Mouse (Mus musculus): ENCODE measurements around the gene Iqgap2. TPM values are rescaled to one million over a fixed set of nuclear protein-coding genes. Genes with fewer than 3 reads are reported as not detected.

The Iqgap2 gene
- total RNA-seq (2014; rRNA removed; ENCODE audit: low replicate concordance): 1.3 and 2.0 TPM in 2 replicates
- polyA plus RNA-seq (2015; fragmentation: Nextera tagmentation; extraction: Ambion mirVana): 0.83 and 1.0 TPM in 2 replicates

DNA sequence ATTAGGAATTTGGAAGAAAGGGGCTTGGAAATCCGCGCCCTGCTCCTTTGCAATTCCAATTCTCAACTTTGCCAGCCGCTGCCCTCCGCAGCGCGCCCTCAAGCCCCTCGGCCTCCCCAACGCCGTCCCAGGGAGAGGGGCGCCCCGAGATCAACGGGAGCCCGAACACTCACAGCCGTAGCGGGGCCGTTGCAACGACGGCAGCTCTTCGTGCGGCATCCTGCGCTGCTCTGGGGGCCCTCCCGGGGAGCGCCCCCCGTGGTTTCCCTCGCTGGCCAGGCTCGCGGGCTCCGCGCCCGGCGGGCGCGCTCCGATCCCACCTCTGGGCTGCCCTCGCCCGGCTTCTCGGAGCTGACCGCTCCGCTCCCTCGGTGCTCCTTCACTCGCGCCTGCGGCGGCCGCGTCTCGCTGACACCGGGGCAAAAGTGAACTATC lies at the start of gene Iqgap2:
Gene Iqgap2, minus strand, starts transcription at position 432 of the 435 bp plus-strand sequence.
- H3K9ac ChIP-seq (replicated peaks; ENCODE audit: low read depth, low read length): peak within 1 kb of the TSS; percentile 65
- H3K4me1 ChIP-seq (ENCODE audit: control insufficient read depth, insufficient read depth): peaks cover 8% of the 10 kb centered on the region
- H3K4me2 ChIP-seq (ENCODE audit: low read depth, low read length): peak within 1 kb of the TSS; percentile 98
- H3K27me3 ChIP-seq (ENCODE audit: control insufficient read depth, insufficient read depth, low read length): peaks cover 12% of the 10 kb centered on the region; the same call in 1 of the 2 replicates
- ATAC-seq (ENCODE audit: insufficient read depth, low read depth): peak; percentile 56
- H3K4me3 ChIP-seq (ENCODE audit: low read depth, low read length): peak within 1 kb of the TSS; percentile 71
- H3K36me3 ChIP-seq (replicated peaks; ENCODE audit: control insufficient read depth, insufficient read depth, low read length): no peaks in the 10 kb centered on the region
- H3K9me3 ChIP-seq (replicated peaks; ENCODE audit: control insufficient read depth, low read length): no peaks in the 10 kb centered on the region
- H3K27ac ChIP-seq (ENCODE audit: low read depth): peak within 1 kb of the TSS; percentile 32; the same call in 1 of the 2 replicates
- DNase-seq (ENCODE audit: low spot score): peak; percentile 17
- WGBS: 0% methylated on average over 35 of the region's 48 CpGs
- TF ChIP-seq EP300 (IDR thresholded peaks at IDR 0.05; ENCODE audit: low read depth): no peak
- no peak for TF ChIP-seq CTCF (IDR thresholded peaks at IDR 0.05; ENCODE audit: low read depth)

DNA sequence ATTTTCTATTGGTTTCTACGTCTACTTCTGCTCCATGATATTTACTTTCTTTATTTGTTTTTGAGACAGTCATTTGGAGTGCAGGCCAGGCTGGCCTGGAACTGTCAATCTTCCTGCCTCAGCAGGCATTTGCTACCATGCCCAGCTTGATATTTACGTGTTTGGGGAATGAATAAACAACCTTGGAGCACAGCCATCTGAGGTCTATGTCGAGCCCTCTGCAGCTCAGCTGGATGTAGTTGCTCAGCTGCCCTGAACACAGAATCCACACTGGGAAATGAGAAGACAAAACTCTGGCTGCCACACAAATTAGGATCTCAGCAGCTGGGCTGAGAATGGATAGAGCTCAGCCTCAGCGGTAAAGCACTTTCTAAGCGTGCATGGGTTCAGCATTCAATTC lies 49.1 kb upstream of the Iqgap2 start:
- no peak for ATAC-seq (ENCODE audit: insufficient read depth, low read depth)
- 74% methylated on average over 5 of the region's 5 CpGs for WGBS
- H3K4me2 ChIP-seq (ENCODE audit: low read depth, low read length): no peak overlapping the region
- H3K4me3 ChIP-seq (ENCODE audit: low read depth, low read length): no peak overlapping the region
- no peak overlapping the region for H3K9ac ChIP-seq (replicated peaks; ENCODE audit: low read depth, low read length)
- DNase-seq (ENCODE audit: low spot score): no peak
- H3K4me1 ChIP-seq (ENCODE audit: control insufficient read depth, insufficient read depth): no peaks in the 10 kb centered on the region
- no peak overlapping the region for H3K27ac ChIP-seq (ENCODE audit: low read depth)
- no peaks in the 10 kb centered on the region for H3K27me3 ChIP-seq (ENCODE audit: control insufficient read depth, insufficient read depth, low read length)
- no peaks in the 10 kb centered on the region for H3K9me3 ChIP-seq (replicated peaks; ENCODE audit: control insufficient read depth, low read length)
- TF ChIP-seq EP300 (IDR thresholded peaks at IDR 0.05; ENCODE audit: low read depth): no peak
- no peak for TF ChIP-seq CTCF (IDR thresholded peaks at IDR 0.05; ENCODE audit: low read depth)
- no peaks in the 10 kb centered on the region for H3K36me3 ChIP-seq (replicated peaks; ENCODE audit: control insufficient read depth, insufficient read depth, low read length)

DNA sequence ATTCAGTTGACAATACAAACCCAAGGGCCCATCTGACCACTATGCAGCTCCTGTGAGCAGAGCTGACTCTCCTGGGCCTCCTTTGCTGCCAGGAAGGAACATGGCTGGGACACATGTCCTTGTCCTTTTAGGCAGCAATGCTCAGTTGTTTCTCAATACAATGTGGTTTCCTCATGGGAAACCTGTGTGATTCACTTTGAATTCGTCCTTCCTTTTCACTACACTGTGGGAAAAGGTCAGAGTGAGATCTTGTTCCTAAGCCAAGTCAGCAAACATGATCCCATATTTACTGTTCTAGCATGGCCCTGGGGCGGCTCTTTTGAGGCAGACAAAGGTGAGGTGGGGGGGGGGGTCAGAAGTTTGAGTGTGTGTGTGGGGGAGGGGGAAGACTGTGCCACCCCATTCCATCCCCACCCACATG lies 32.5 kb upstream of the Iqgap2 start:
- no peak overlapping the region for H3K4me3 ChIP-seq (ENCODE audit: low read depth, low read length)
- H3K27me3 ChIP-seq (ENCODE audit: control insufficient read depth, insufficient read depth, low read length): no peaks in the 10 kb centered on the region
- no peak overlapping the region for H3K27ac ChIP-seq (ENCODE audit: low read depth)
- H3K4me1 ChIP-seq (ENCODE audit: control insufficient read depth, insufficient read depth): no peaks in the 10 kb centered on the region
- no peaks in the 10 kb centered on the region for H3K9me3 ChIP-seq (replicated peaks; ENCODE audit: control insufficient read depth, low read length)
- no peak overlapping the region for H3K9ac ChIP-seq (replicated peaks; ENCODE audit: low read depth, low read length)
- 76% methylated on average over 2 of the region's 2 CpGs for WGBS
- TF ChIP-seq CTCF (IDR thresholded peaks at IDR 0.05; ENCODE audit: low read depth) (no peak), EP300 (IDR thresholded peaks at IDR 0.05; ENCODE audit: low read depth) (no peak)
- H3K36me3 ChIP-seq (replicated peaks; ENCODE audit: control insufficient read depth, insufficient read depth, low read length): no peaks in the 10 kb centered on the region
- ATAC-seq (ENCODE audit: insufficient read depth, low read depth): no peak
- no peak for DNase-seq (ENCODE audit: low spot score)
- no peak overlapping the region for H3K4me2 ChIP-seq (ENCODE audit: low read depth, low read length)

DNA sequence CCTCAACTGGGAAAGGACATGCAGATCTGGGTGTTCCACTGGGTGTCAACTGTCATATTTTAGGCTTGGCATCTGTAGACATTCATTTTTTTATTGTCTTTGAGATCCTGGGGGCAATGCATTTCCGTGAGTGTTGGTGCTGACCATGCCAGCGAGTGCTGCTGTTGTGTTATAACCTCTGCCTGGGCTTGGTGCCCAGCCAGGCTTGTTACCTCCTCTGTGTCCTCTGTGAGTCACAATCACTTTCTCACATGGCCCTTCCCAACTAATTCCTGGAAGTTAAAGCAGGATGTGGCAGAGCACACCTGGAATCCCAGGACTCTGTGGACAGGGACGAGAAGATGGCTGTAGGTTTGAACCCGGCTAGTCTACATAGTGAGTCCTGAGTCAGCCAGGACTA lies 30.9 kb upstream of the Iqgap2 start:
- WGBS: 72% methylated on average over 4 of the region's 4 CpGs

DNA sequence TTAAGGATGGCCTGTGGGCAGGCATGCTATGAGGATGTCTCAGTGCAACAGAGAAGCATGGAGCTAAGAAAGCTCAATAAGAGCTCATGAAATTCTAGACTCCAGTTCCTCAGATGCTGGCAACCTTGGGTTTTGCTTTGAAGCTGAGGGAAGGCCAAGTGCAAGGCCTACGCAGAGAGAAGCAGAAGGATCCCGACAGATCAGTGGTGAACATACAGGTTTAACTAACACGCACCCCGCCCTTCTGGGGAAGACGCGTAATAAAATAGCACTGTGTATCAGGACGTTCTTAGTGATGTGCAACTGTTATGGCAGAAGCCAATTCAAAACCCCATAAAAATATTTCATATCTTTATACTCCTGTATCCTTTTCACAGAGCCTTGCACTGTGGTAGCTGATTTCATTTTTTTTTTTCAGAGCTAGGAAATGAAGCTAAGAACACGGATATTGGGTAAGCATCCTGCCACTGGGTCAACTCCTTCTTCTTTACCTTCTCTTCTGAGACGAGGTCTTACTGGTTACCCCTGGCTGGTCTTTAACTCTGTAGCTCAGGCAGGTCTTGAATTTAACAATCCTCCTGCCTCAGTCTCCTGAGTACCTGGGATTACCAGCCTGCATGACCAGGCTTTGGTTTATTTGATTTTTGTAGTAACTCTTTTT lies 27.0 kb upstream of the Iqgap2 start:
- H3K27me3 ChIP-seq (ENCODE audit: control insufficient read depth, insufficient read depth, low read length): no peaks in the 10 kb centered on the region
- H3K4me1 ChIP-seq (ENCODE audit: control insufficient read depth, insufficient read depth): no peaks in the 10 kb centered on the region
- 88% methylated on average over 9 of the region's 9 CpGs for WGBS
- no peaks in the 10 kb centered on the region for H3K36me3 ChIP-seq (replicated peaks; ENCODE audit: control insufficient read depth, insufficient read depth, low read length)
- no peak overlapping the region for H3K4me3 ChIP-seq (ENCODE audit: low read depth, low read length)
- no peak for DNase-seq (ENCODE audit: low spot score)
- H3K9ac ChIP-seq (replicated peaks; ENCODE audit: low read depth, low read length): no peak overlapping the region
- H3K4me2 ChIP-seq (ENCODE audit: low read depth, low read length): no peak overlapping the region
- ATAC-seq (ENCODE audit: insufficient read depth, low read depth): no peak
- no peak overlapping the region for H3K27ac ChIP-seq (ENCODE audit: low read depth)
- no peak for TF ChIP-seq EP300 (IDR thresholded peaks at IDR 0.05; ENCODE audit: low read depth)
- no peak for TF ChIP-seq CTCF (IDR thresholded peaks at IDR 0.05; ENCODE audit: low read depth)
- no peaks in the 10 kb centered on the region for H3K9me3 ChIP-seq (replicated peaks; ENCODE audit: control insufficient read depth, low read length)

More for the DNA sequence above, 30.9 kb upstream of the Iqgap2 start:
- H3K9ac ChIP-seq (replicated peaks; ENCODE audit: low read depth, low read length): no peak overlapping the region
- H3K27ac ChIP-seq (ENCODE audit: low read depth): no peak overlapping the region
- H3K4me3 ChIP-seq (ENCODE audit: low read depth, low read length): no peak overlapping the region
- H3K4me2 ChIP-seq (ENCODE audit: low read depth, low read length): no peak overlapping the region
- H3K9me3 ChIP-seq (replicated peaks; ENCODE audit: control insufficient read depth, low read length): no peaks in the 10 kb centered on the region
- DNase-seq (ENCODE audit: low spot score): no peak
- H3K4me1 ChIP-seq (ENCODE audit: control insufficient read depth, insufficient read depth): no peaks in the 10 kb centered on the region
- no peak for TF ChIP-seq CTCF (IDR thresholded peaks at IDR 0.05; ENCODE audit: low read depth)
- TF ChIP-seq EP300 (IDR thresholded peaks at IDR 0.05; ENCODE audit: low read depth): no peak
- no peaks in the 10 kb centered on the region for H3K36me3 ChIP-seq (replicated peaks; ENCODE audit: control insufficient read depth, insufficient read depth, low read length)
- no peak for ATAC-seq (ENCODE audit: insufficient read depth, low read depth)
- H3K27me3 ChIP-seq (ENCODE audit: control insufficient read depth, insufficient read depth, low read length): no peaks in the 10 kb centered on the region

DNA sequence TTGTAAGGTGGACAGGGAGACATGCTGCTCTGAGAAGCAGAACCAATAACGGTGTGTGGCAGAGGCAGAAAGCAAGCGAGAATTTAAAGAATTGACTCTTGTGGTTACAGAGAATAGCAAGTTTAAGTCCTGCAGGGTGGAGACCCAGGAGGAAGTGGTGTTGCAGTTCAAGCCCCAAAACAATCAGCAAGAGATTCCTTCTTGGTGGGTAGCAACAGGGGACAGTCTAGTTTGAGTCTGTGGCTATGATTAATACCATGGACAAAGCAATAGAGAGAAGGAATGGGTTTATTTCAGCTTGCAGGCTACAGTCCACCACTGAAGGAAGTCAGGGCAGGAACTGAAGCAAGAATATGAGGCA lies 21.3 kb upstream of the Iqgap2 start:
- no peak overlapping the region for H3K27ac ChIP-seq (ENCODE audit: low read depth)
- no peaks in the 10 kb centered on the region for H3K27me3 ChIP-seq (ENCODE audit: control insufficient read depth, insufficient read depth, low read length)
- TF ChIP-seq CTCF (IDR thresholded peaks at IDR 0.05; ENCODE audit: low read depth) (no peak), EP300 (IDR thresholded peaks at IDR 0.05; ENCODE audit: low read depth) (no peak)
- no peak overlapping the region for H3K9ac ChIP-seq (replicated peaks; ENCODE audit: low read depth, low read length)
- WGBS: 81% methylated on average over 2 of the region's 2 CpGs
- no peak for ATAC-seq (ENCODE audit: insufficient read depth, low read depth)
- H3K9me3 ChIP-seq (replicated peaks; ENCODE audit: control insufficient read depth, low read length): no peaks in the 10 kb centered on the region
- no peaks in the 10 kb centered on the region for H3K4me1 ChIP-seq (ENCODE audit: control insufficient read depth, insufficient read depth)
- no peak overlapping the region for H3K4me3 ChIP-seq (ENCODE audit: low read depth, low read length)
- no peak for DNase-seq (ENCODE audit: low spot score)
- no peak overlapping the region for H3K4me2 ChIP-seq (ENCODE audit: low read depth, low read length)
- H3K36me3 ChIP-seq (replicated peaks; ENCODE audit: control insufficient read depth, insufficient read depth, low read length): no peaks in the 10 kb centered on the region

Measured in heart, postnatal 0 days (tissue).